Comparison of ENCODE assay signal across 22 mouse cellular contexts in the genomic region with DNA sequence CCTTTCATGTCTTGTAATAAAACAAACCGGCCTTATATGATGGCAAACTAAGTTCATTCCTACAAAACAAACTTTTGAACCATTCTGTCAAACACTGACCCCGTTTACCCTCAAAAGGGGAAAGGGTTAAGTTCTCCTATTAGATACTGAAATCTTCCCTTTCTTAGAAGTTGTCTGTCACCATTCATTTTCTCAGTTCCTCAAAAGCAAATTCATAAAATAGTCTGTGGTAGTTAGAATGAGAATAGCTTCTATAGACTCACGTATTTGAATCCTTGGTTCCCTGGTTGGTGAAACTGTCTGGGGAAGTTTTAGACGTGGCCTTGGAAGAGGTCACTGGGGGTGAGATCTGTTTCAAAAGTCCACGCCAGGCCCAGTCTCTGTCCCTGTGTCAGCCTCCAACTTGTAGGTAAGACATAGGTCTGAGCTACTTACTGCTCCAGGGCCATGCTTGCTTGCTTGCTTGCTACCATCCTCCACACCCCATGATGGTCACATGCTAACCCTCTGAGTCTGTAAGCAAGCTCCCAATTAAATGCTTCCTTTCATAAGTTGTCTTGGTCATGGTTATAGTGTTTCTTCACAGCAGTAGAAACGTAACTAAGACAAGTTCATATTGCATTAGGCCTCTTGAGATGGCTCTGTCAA. TPM values are rescaled to one million over a fixed set of nuclear protein-coding genes. Genes with fewer than 3 reads are reported as not detected.
DNase-seq lines count a peak whose midpoint lies in the region; ATAC-seq and TF ChIP-seq lines count a peak whose summit lies in the region.
"Had no signal": no experiment of that assay in that cellular context is flagged by ENCODE, and none has a peak within 500 bp of the region (broad histone marks: within the 10 kb centered on the region; RNA-seq: fewer than 3 reads in every experiment).

No protein-coding gene starts in this region.

- peaks cover 38% of the 10 kb centered on the region for H3K36me3 ChIP-seq in midbrain, embryonic 10.5 days
- H3K36me3 ChIP-seq in midbrain, postnatal 0 days (ENCODE audit: insufficient read depth, low read length): peaks cover 5% of the 10 kb centered on the region; the same call in 1 of the 2 replicates
- H3K36me3 ChIP-seq in limb, embryonic 10.5 days: peaks cover 58% of the 10 kb centered on the region
- peaks cover 4% of the 10 kb centered on the region; the same call in 1 of the 2 replicates for H3K36me3 ChIP-seq in splenic B cell, adult 2 months (ENCODE audit: control insufficient read depth, insufficient read depth, low read length, poor library complexity, severe bottlenecking)
- no peaks in the 10 kb centered on the region for H3K36me3 ChIP-seq in forebrain, embryonic 11.5 days (ENCODE audit: control insufficient read depth, insufficient read depth, low read length)

- TF ChIP-seq CTCF in midbrain, postnatal 0 days (IDR thresholded peaks at IDR 0.05): no peak

- no peak overlapping the region for H3K4me2 ChIP-seq in midbrain, postnatal 0 days (ENCODE audit: low read depth, low read length, poor library complexity, severe bottlenecking)
- H3K4me2 ChIP-seq in forebrain, embryonic 11.5 days (ENCODE audit: low read depth, low read length, severe bottlenecking): no peak overlapping the region
- H3K4me2 ChIP-seq: hindbrain, embryonic 14.5 days had no signal

- no peaks in the 10 kb centered on the region for H3K4me1 ChIP-seq in midbrain, embryonic 10.5 days
- H3K4me1 ChIP-seq in midbrain, postnatal 0 days (ENCODE audit: insufficient read depth, low read length): no peaks in the 10 kb centered on the region; the same call in 1 of the 2 replicates
- H3K4me1 ChIP-seq in limb, embryonic 10.5 days: no peaks in the 10 kb centered on the region
- H3K4me1 ChIP-seq in forebrain, embryonic 11.5 days (replicated peaks; ENCODE audit: control insufficient read depth, insufficient read depth, low read length): no peaks in the 10 kb centered on the region
- H3K4me1 ChIP-seq: hindbrain, embryonic 10.5 days had no signal

- 94% methylated on average over 6 of the region's 6 CpGs for WGBS in midbrain, embryonic 10.5 days
- 90% methylated on average over 6 of the region's 6 CpGs for WGBS in midbrain, postnatal 0 days
- WGBS in limb, embryonic 10.5 days: 91% methylated on average over 6 of the region's 6 CpGs
- WGBS in forebrain, embryonic 11.5 days: 85% methylated on average over 6 of the region's 6 CpGs

- peak; percentile 80 for DNase-seq in heart, adult 11 months
- no peak for DNase-seq in heart, postnatal 25 days (ENCODE audit: low spot score)
- peak; percentile 8 for DNase-seq in midbrain, embryonic 10.5 days (ENCODE audit: low spot score)
- no peak for DNase-seq in midbrain, postnatal 0 days (ENCODE audit: low spot score)
- peak; percentile 22 for DNase-seq in limb, embryonic 10.5 days (ENCODE audit: low spot score)
- peak; percentile 57 for DNase-seq in splenic B cell, adult 2 months (ENCODE audit: low read depth, low spot score)
- DNase-seq in forebrain, embryonic 11.5 days (ENCODE audit: low spot score): no peak
- DNase-seq: adrenal gland, adult 2 months; adrenal gland, postnatal 25 days; cerebellum, adult 11 months; cerebellum, adult 9-10 months; cerebellum, postnatal 36 days; gastrocnemius, adult 2 months; gastrocnemius, postnatal 25 days; heart, adult 18-20 months; heart, postnatal 10 days had no signal

- ATAC-seq in midbrain, postnatal 0 days (ENCODE audit: low FRiP score): no peak
- ATAC-seq in cerebellum, adult (ENCODE audit: insufficient number of reproducible peaks, low FRiP score, low TSS enrichment): no peak
- no peak for ATAC-seq in forebrain, embryonic 11.5 days (replicated peaks; ENCODE audit: low FRiP score)
- ATAC-seq: forebrain, embryonic 14.5 days had no signal

- H3K27me3 ChIP-seq in midbrain, embryonic 10.5 days (ENCODE audit: low read depth, poor library complexity, severe bottlenecking): no peaks in the 10 kb centered on the region
- no peaks in the 10 kb centered on the region for H3K27me3 ChIP-seq in midbrain, postnatal 0 days (ENCODE audit: insufficient read depth, low read length)
- H3K27me3 ChIP-seq in limb, embryonic 10.5 days (ENCODE audit: low read depth, poor library complexity, severe bottlenecking): no peaks in the 10 kb centered on the region
- no peaks in the 10 kb centered on the region for H3K27me3 ChIP-seq in splenic B cell, adult 2 months (ENCODE audit: control insufficient read depth, insufficient read depth, low read length, poor library complexity, severe bottlenecking)
- H3K27me3 ChIP-seq in forebrain, embryonic 11.5 days (ENCODE audit: control insufficient read depth, insufficient read depth, low read length): no peaks in the 10 kb centered on the region

- no peaks in the 10 kb centered on the region for H3K9me3 ChIP-seq in midbrain, embryonic 10.5 days (replicated peaks)
- no peaks in the 10 kb centered on the region for H3K9me3 ChIP-seq in midbrain, postnatal 0 days (ENCODE audit: low read length)
- H3K9me3 ChIP-seq in limb, embryonic 10.5 days (replicated peaks): no peaks in the 10 kb centered on the region
- no peaks in the 10 kb centered on the region for H3K9me3 ChIP-seq in forebrain, embryonic 11.5 days (ENCODE audit: control insufficient read depth, low read length)
- H3K9me3 ChIP-seq: embryonic facial prominence, embryonic 10.5 days; heart, embryonic 10.5 days; hindbrain, embryonic 10.5 days had no signal

- no peak overlapping the region for H3K4me3 ChIP-seq in midbrain, embryonic 10.5 days
- no peak overlapping the region for H3K4me3 ChIP-seq in midbrain, postnatal 0 days (ENCODE audit: low read depth, low read length)
- no peak overlapping the region for H3K4me3 ChIP-seq in limb, embryonic 10.5 days
- no peak overlapping the region for H3K4me3 ChIP-seq in forebrain, embryonic 11.5 days (ENCODE audit: low read depth, low read length)
- H3K4me3 ChIP-seq: embryonic facial prominence, embryonic 10.5 days; gastrocnemius, adult 2 months; heart, embryonic 10.5 days; hindbrain, embryonic 10.5 days had no signal

- intact Hi-C loops in heart, postnatal 25 days (cut with DNase I): no loop called here

- H3K27ac ChIP-seq in midbrain, embryonic 10.5 days (replicated peaks): no peak overlapping the region
- no peak overlapping the region for H3K27ac ChIP-seq in midbrain, postnatal 0 days (ENCODE audit: low read depth, low read length)
- H3K27ac ChIP-seq in limb, embryonic 10.5 days: no peak overlapping the region
- H3K27ac ChIP-seq in forebrain, embryonic 11.5 days (ENCODE audit: low read depth, low read length): no peak overlapping the region
- H3K27ac ChIP-seq: embryonic facial prominence, embryonic 10.5 days; gastrocnemius, adult 2 months; heart, embryonic 10.5 days; hindbrain, embryonic 10.5 days; hindbrain, embryonic 14.5 days had no signal

- no peak overlapping the region for H3K9ac ChIP-seq in midbrain, postnatal 0 days (replicated peaks; ENCODE audit: low read length, poor library complexity, severe bottlenecking)
- no peak overlapping the region for H3K9ac ChIP-seq in forebrain, embryonic 11.5 days (ENCODE audit: low read length)
- H3K9ac ChIP-seq: hindbrain, embryonic 14.5 days had no signal

RNA-seq across cellular contexts. Expression of a gene that starts 14.5 kb away (rescaled TPM):
- 10 to 100 TPM; 19.7 to 19.9 TPM for total RNA-seq in heart, postnatal 25 days (2021)
- polyA plus RNA-seq in midbrain, embryonic 10.5 days (2016; fragmentation: Nextera tagmentation; extraction: Ambion mirVana): 22.9 and 25.0 TPM in 2 replicates
- 52.4 and 56.7 TPM in 2 replicates for total RNA-seq in midbrain, postnatal 0 days (2014; rRNA removed)
- 24.7 and 27.3 TPM in 2 replicates for polyA plus RNA-seq in midbrain, postnatal 0 days (2015; fragmentation: Nextera tagmentation; extraction: Ambion mirVana)
- 30.5 and 32.4 TPM in 2 replicates for polyA plus RNA-seq in limb, embryonic 10.5 days (2016; fragmentation: Nextera tagmentation; extraction: Ambion mirVana)
- 29.4 and 31.0 TPM in 2 replicates for polyA plus RNA-seq in forebrain, embryonic 11.5 days (2014; fragmentation: Nextera tagmentation; extraction: Ambion mirVana)

Comparison
In these comparisons a context has a peak if more than half of its experiments do, and no peak if none do; other contexts are left out.
1. DNase-seq: peak in heart, adult 11 months (single experiment), midbrain, embryonic 10.5 days (single experiment), limb, embryonic 10.5 days (single experiment) and splenic B cell, adult 2 months (single experiment); none in heart, postnatal 25 days (single experiment), midbrain, postnatal 0 days (single experiment) and forebrain, embryonic 11.5 days (single experiment).